Mouse (Mus musculus) liver, embryonic 13.5 days (tissue): ENCODE data around the gene Ahcyl2. TPM values are rescaled to one million over a fixed set of nuclear protein-coding genes. Genes with fewer than 3 reads are reported as not detected.

Experiments
- ATAC-seq: fragments of 200-750 bp; cut with Nextera tagmentation; 2 replicates; pipeline ENCODE4 v1.8.0; 2017; ENCODE audit warnings: low read depth, mild to moderate bottlenecking, moderate number of reproducible peaks, moderate library complexity
- DNase-seq: peaks from one replicate; pipeline ENCODE4 v3.0.0; 2022
- H3K27ac ChIP-seq: fragments of 300-500 bp; sonication (generic); 2 replicates; pipeline ENCODE4 v1.5.1; 2015; ENCODE audit warnings: moderate library complexity, mild to moderate bottlenecking, inconsistent platforms
- H3K27me3 ChIP-seq: fragments of 300-500 bp; sonication (generic); 2 replicates; pipeline ENCODE4 v1.6.1; 2015; ENCODE audit warnings: mild to moderate bottlenecking, inconsistent platforms
- H3K36me3 ChIP-seq: fragments of 300-500 bp; sonication (generic); 2 replicates; pipeline ENCODE4 v1.6.1; 2015; ENCODE audit warnings: mild to moderate bottlenecking, inconsistent platforms
- H3K4me1 ChIP-seq: fragments of 300-500 bp; sonication (generic); replicated peaks from 2 replicates; pipeline ENCODE4 v1.6.1; 2015; ENCODE audit warnings: inconsistent platforms
- H3K4me2 ChIP-seq: fragments of 300-500 bp; sonication (generic); 2 replicates; pipeline ENCODE4 v1.6.1; 2015; ENCODE audit warnings: inconsistent platforms, mild to moderate bottlenecking, moderate library complexity
- H3K4me3 ChIP-seq: fragments of 300-500 bp; sonication (generic); replicated peaks from 2 replicates; pipeline ENCODE4 v1.5.1; 2015; ENCODE audit warnings: mild to moderate bottlenecking, inconsistent platforms
- H3K9ac ChIP-seq: fragments of 300-500 bp; sonication (generic); 2 replicates; pipeline ENCODE4 v1.6.1; 2015; ENCODE audit warnings: mild to moderate bottlenecking, inconsistent platforms
- H3K9me3 ChIP-seq: fragments of 300-500 bp; sonication (generic); replicated peaks from 2 replicates; pipeline ENCODE4 v1.6.1; 2016; ENCODE audit warnings: inconsistent platforms
- WGBS: fragments of 180-500 bp; shearing (Covaris S2); methylation state at CpG from one replicate; pipeline ENCODE4 v1.1.7; 2015; ENCODE audit not compliant: insufficient replicate concordance; 5-methylcytosine and 5-hydroxymethylcytosine counted together
- polyA plus RNA-seq: library from polyadenylated mRNA; unstranded; fragments of >200 nt; fragmentation: Nextera tagmentation; extraction: Ambion mirVana; gene quantifications from 2 replicates; pipeline ENCODE4 v1.2.1, GENCODE M21; 2015

Gene Ahcyl2
- polyA plus RNA-seq, 1 experiment from 2014 or later, result 4.1 TPM

GRCm38 (mm10) chr6:29772236-29772635 lies 4.4 kb downstream of the Ahcyl2 start:
- WGBS, result 85% methylated on average over 3 of the region's 3 CpGs
- DNase-seq, result no peak
- H3K4me2 ChIP-seq, result no peak overlapping the region

GRCm38 (mm10) chr6:29774161-29774560 lies 6.3 kb downstream of the Ahcyl2 start:
- Histone ChIP-seq H3K27ac (no peak overlapping the region), H3K9ac (no peak overlapping the region), H3K9me3 (no peaks in the 10 kb centered on the region), H3K4me3 (no peak overlapping the region), H3K27me3 (no peaks in the 10 kb centered on the region), H3K4me2 (no peak overlapping the region), H3K4me1 (peaks cover 40% of the 10 kb centered on the region), H3K36me3 (no peaks in the 10 kb centered on the region)
- DNase-seq (no peak), ATAC-seq (no peak)
- WGBS, result 79% methylated on average over 1 of the region's 1 CpGs

More at GRCm38 (mm10) chr6:29772236-29772635, 4.4 kb downstream of the Ahcyl2 start:
- ATAC-seq, result no peak
- Histone ChIP-seq H3K4me1 (peaks cover 46% of the 10 kb centered on the region), H3K9me3 (no peaks in the 10 kb centered on the region), H3K27me3 (no peaks in the 10 kb centered on the region), H3K27ac (no peak overlapping the region), H3K36me3 (no peaks in the 10 kb centered on the region), H3K4me3 (no peak overlapping the region), H3K9ac (no peak overlapping the region)

DNA sequence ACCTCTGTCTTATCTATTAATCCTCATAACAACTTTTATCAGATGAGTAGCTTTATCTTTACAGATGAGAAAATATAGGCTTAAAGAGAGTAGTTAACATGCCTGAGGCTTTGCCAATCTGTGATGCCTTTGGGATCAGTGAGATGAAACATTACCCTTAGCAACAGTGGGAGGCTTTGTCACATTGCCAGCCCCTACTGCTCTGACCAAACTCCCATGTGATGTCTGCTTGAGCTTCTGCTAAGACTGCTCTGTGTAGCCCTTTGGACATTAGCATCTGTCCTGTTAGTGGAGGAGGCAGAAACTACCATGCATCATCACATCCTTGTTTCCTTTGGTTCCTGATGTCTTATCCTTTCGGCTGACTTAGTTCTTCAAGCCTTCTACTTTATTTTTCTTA lies 7.8 kb downstream of the Ahcyl2 start:
- no peak for DNase-seq
- peaks cover 31% of the 10 kb centered on the region for H3K4me1 ChIP-seq

GRCm38 (mm10) chr6:29776542-29777237 lies 8.9 kb downstream of the Ahcyl2 start:
- Histone ChIP-seq H3K4me1 (peaks cover 24% of the 10 kb centered on the region), H3K4me3 (no peak overlapping the region), H3K9ac (no peak overlapping the region), H3K27ac (no peak overlapping the region), H3K4me2 (no peak overlapping the region), H3K27me3 (no peaks in the 10 kb centered on the region), H3K36me3 (no peaks in the 10 kb centered on the region), H3K9me3 (no peaks in the 10 kb centered on the region)
- WGBS, result 42% methylated on average over 4 of the region's 4 CpGs
- DNase-seq, result no peak
- ATAC-seq, result 0 out of 2 replicates have a peak, but pooled peaks have one; percentile 43

More for the DNA sequence above, 7.8 kb downstream of the Ahcyl2 start:
- H3K4me3 ChIP-seq, result no peak overlapping the region
- no peak overlapping the region for H3K4me2 ChIP-seq
- no peak overlapping the region for H3K9ac ChIP-seq
- no peaks in the 10 kb centered on the region for H3K27me3 ChIP-seq
- 84% methylated on average over 1 of the region's 1 CpGs for WGBS
- H3K27ac ChIP-seq, result no peak overlapping the region
- H3K36me3 ChIP-seq, result no peaks in the 10 kb centered on the region
- ATAC-seq, result no peak
- no peaks in the 10 kb centered on the region for H3K9me3 ChIP-seq

DNA sequence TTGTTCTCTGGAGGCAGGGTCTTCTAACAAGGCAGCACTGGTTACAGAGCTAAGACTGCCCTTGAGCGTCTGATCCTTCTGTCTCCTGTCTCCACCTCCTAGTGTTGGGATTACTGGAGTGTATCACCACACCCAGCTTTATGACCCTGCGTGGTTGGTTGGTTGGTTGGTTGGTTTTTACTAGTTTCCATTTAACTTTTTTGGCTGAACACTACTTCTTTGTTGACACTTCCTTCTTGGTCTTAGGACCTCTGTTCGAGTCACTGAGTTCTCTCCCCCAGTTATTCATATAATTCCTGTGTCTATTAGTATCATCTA lies 9.4 kb downstream of the Ahcyl2 start:
- Histone ChIP-seq H3K27me3 (no peaks in the 10 kb centered on the region), H3K27ac (no peak overlapping the region), H3K9ac (no peak overlapping the region), H3K9me3 (no peaks in the 10 kb centered on the region), H3K36me3 (no peaks in the 10 kb centered on the region), H3K4me3 (no peak overlapping the region), H3K4me1 (peaks cover 24% of the 10 kb centered on the region), H3K4me2 (no peak overlapping the region)
- no peak for DNase-seq
- no peak for ATAC-seq
- WGBS, result 73% methylated on average over 3 of the region's 3 CpGs

- no peak overlapping the region for H3K4me3 ChIP-seq
- no peaks in the 10 kb centered on the region for H3K27me3 ChIP-seq
- no peaks in the 10 kb centered on the region for H3K36me3 ChIP-seq
- ATAC-seq (no peak), DNase-seq (no peak)
- H3K4me2 ChIP-seq, result no peak overlapping the region
- H3K9ac ChIP-seq, result no peak overlapping the region
- no peaks in the 10 kb centered on the region for H3K9me3 ChIP-seq
- peaks cover 44% of the 10 kb centered on the region for H3K4me1 ChIP-seq
- no peak overlapping the region for H3K27ac ChIP-seq
These were observed 12.3 kb downstream of the Ahcyl2 start for GRCm38 (mm10) chr6:29780082-29780481.

- Histone ChIP-seq H3K9me3 (no peaks in the 10 kb centered on the region), H3K36me3 (no peaks in the 10 kb centered on the region), H3K4me2 (no peak overlapping the region), H3K4me3 (no peak overlapping the region), H3K4me1 (peaks cover 48% of the 10 kb centered on the region), H3K9ac (no peak overlapping the region), H3K27ac (no peak overlapping the region), H3K27me3 (no peaks in the 10 kb centered on the region)
- ATAC-seq (no peak), DNase-seq (no peak)
- 89% methylated on average over 2 of the region's 2 CpGs for WGBS
These were observed 12.8 kb downstream of the Ahcyl2 start for GRCm38 (mm10) chr6:29780571-29780970.

DNA sequence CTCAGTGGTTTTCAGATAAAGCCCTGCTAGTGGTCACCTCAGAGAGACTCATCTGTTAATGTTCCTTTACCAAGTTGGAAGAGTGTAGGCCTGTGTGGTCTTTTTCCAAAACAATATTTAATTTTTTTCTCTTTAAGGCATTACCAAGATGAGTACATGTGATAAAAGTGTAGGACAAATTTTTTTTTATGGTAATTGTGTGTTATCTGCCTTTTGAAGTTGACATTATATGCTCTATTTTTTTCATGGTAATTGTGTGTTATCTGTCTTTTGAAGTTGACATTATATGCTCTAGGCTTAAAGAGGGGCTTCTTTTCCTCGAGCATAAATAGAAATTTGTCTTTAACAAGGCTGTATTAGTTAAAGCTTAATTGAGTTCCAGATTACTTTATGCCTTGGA lies 14.4 kb downstream of the Ahcyl2 start:
- H3K9ac ChIP-seq, result no peak overlapping the region
- no peak for ATAC-seq
- no peak overlapping the region for H3K4me2 ChIP-seq
- no peaks in the 10 kb centered on the region for H3K9me3 ChIP-seq
- no peak overlapping the region for H3K27ac ChIP-seq
- no peaks in the 10 kb centered on the region for H3K36me3 ChIP-seq
- WGBS, result 41% methylated on average over 1 of the region's 1 CpGs
- no peak for DNase-seq
- peaks cover 40% of the 10 kb centered on the region for H3K4me1 ChIP-seq
- H3K4me3 ChIP-seq, result no peak overlapping the region
- H3K27me3 ChIP-seq, result no peaks in the 10 kb centered on the region

- WGBS, result 79% methylated on average over 6 of the region's 6 CpGs
- DNase-seq, result no peak
- Histone ChIP-seq H3K27ac (peak overlapping the region; percentile 58), H3K27me3 (no peaks in the 10 kb centered on the region), H3K4me1 (peaks cover 37% of the 10 kb centered on the region), H3K9me3 (no peaks in the 10 kb centered on the region), H3K36me3 (no peaks in the 10 kb centered on the region), H3K4me3 (no peak overlapping the region), H3K4me2 (peak overlapping the region; percentile 36), H3K9ac (peak overlapping the region; percentile 7; the same call in 1 of the 2 replicates)
- no peak for ATAC-seq
These were observed 16.1 kb downstream of the Ahcyl2 start for GRCm38 (mm10) chr6:29783960-29784359.

GRCm38 (mm10) chr6:29784413-29785021 lies 16.7 kb downstream of the Ahcyl2 start:
- Histone ChIP-seq H3K9ac (0 out of 2 replicates have a peak overlapping the region, but pooled peaks have one; percentile 7), H3K36me3 (no peaks in the 10 kb centered on the region), H3K9me3 (no peaks in the 10 kb centered on the region), H3K27ac (peak overlapping the region; percentile 58), H3K4me3 (no peak overlapping the region), H3K27me3 (no peaks in the 10 kb centered on the region), H3K4me2 (peak overlapping the region; percentile 36), H3K4me1 (peaks cover 37% of the 10 kb centered on the region)
- peak; percentile 95 for ATAC-seq
- 40% methylated on average over 3 of the region's 3 CpGs for WGBS
- peak; percentile 27 for DNase-seq

DNA sequence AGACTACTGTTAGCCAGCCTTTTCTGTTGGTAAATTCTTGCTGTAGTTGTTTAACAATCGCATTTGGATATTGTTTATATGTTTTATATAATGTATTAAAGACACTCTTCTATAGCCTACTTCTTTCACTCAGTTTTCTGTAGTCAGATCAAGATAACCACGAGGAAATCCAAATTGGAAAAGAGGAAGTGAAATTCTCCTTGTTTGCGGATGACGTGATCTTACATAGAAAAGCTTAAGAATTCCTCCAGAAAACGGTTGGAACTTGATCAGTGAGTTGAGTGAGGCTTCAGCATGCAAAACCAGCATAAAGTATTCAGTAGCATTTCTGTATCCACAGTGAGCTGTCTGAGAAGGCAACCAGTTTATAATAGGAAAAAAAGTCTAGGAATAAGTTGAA lies 17.9 kb downstream of the Ahcyl2 start:
- DNase-seq (no peak), ATAC-seq (no peak)
- Histone ChIP-seq H3K4me1 (peaks cover 37% of the 10 kb centered on the region), H3K27ac (no peak overlapping the region), H3K4me3 (no peak overlapping the region), H3K4me2 (no peak overlapping the region), H3K27me3 (no peaks in the 10 kb centered on the region), H3K9ac (no peak overlapping the region), H3K36me3 (no peaks in the 10 kb centered on the region), H3K9me3 (no peaks in the 10 kb centered on the region)
- WGBS, result 49% methylated on average over 5 of the region's 5 CpGs

- no peak for ATAC-seq
- no peak overlapping the region for H3K4me2 ChIP-seq
- WGBS, result 61% methylated on average over 3 of the region's 3 CpGs
- no peaks in the 10 kb centered on the region for H3K27me3 ChIP-seq
- H3K4me3 ChIP-seq, result no peak overlapping the region
- H3K4me1 ChIP-seq, result peaks cover 24% of the 10 kb centered on the region
- no peak overlapping the region for H3K27ac ChIP-seq
- H3K9ac ChIP-seq, result no peak overlapping the region
- H3K36me3 ChIP-seq, result no peaks in the 10 kb centered on the region
- H3K9me3 ChIP-seq, result no peaks in the 10 kb centered on the region
- no peak for DNase-seq
These were observed 21.1 kb downstream of the Ahcyl2 start for GRCm38 (mm10) chr6:29788779-29789350.
